Mouse (Mus musculus) myocyte (in vitro differentiated cells): ENCODE results near the gene Igsf23. TPM values are rescaled to one million over a fixed set of nuclear protein-coding genes. Genes with fewer than 3 reads are reported as not detected.

ENCODE experiments used
- H3K27me3 ChIP-seq: one replicate; pipeline ENCODE4 v1.6.1; 2011; ENCODE audit not compliant: control insufficient read depth, insufficient read depth, insufficient read length
- H3K36me3 ChIP-seq: one replicate; pipeline ENCODE4 v1.6.1; 2011; ENCODE audit not compliant: control insufficient read depth, insufficient read depth
- H3K4me2 ChIP-seq: one replicate; pipeline ENCODE4 v1.6.1; 2011; ENCODE audit warnings: low read depth, control low read depth
- H3K4me3 ChIP-seq: one replicate; pipeline ENCODE4 v1.5.1; 2011; ENCODE audit warnings: mild to moderate bottlenecking, control low read depth, moderate library complexity
- H3K79me2 ChIP-seq: one replicate; pipeline ENCODE4 v1.6.1; 2011; ENCODE audit not compliant: control insufficient read depth, insufficient read depth
- H3ac ChIP-seq: one replicate; pipeline ENCODE4 v1.6.1; 2011; ENCODE audit not compliant: control insufficient read depth, insufficient read length
- CEBPB ChIP-seq: IDR thresholded peaks from 2 replicates; pipeline ENCODE4 v1.6.1; 2011; ENCODE audit warnings: mild to moderate bottlenecking, moderate library complexity; ENCODE audit not compliant: poor library complexity, insufficient read depth, severe bottlenecking
- E2F4 ChIP-seq: IDR thresholded peaks from one replicate; pipeline ENCODE4 v1.6.1; 2011; ENCODE audit warnings: mild to moderate bottlenecking, control low read depth, moderate library complexity; ENCODE audit not compliant: insufficient read depth
- MAX ChIP-seq: IDR thresholded peaks from one replicate; pipeline ENCODE4 v1.6.1; 2011; ENCODE audit warnings: low read depth, mild to moderate bottlenecking, control low read depth
- MYOD1 ChIP-seq, 3 experiments: IDR thresholded peaks; one replicate each; pipeline ENCODE4 v1.6.1; 2011; ENCODE audit warnings: control low read depth in 2 of 3, low read depth in 2 of 3, mild to moderate bottlenecking in 2 of 3, moderate library complexity in 1 of 3; ENCODE audit not compliant: insufficient read length in 2 of 3, control insufficient read depth in 1 of 3
- MYOG ChIP-seq, 3 experiments: IDR thresholded peaks; one replicate each; pipeline ENCODE4 v1.6.1; 2011; ENCODE audit warnings: control low read depth in 2 of 3, low read depth in 2 of 3, mild to moderate bottlenecking in 2 of 3; ENCODE audit not compliant: insufficient read length in 2 of 3, control insufficient read depth in 1 of 3, insufficient read depth in 1 of 3
- POLR2A ChIP-seq: IDR thresholded peaks from one replicate; pipeline ENCODE4 v1.6.1; 2011; ENCODE audit warnings: low read depth, mild to moderate bottlenecking, control low read depth, moderate library complexity; ENCODE audit not compliant: insufficient read length
- POLR2AphosphoS2 ChIP-seq: IDR thresholded peaks from one replicate; pipeline ENCODE4 v1.6.1; 2011; ENCODE audit warnings: low read depth, control low read depth; ENCODE audit not compliant: insufficient read length
- REST ChIP-seq: IDR thresholded peaks from one replicate; pipeline ENCODE4 v1.6.1; 2011; ENCODE audit warnings: mild to moderate bottlenecking, control low read depth, moderate library complexity; ENCODE audit not compliant: insufficient read depth, insufficient read length
- SRF ChIP-seq: IDR thresholded peaks from one replicate; pipeline ENCODE4 v1.6.1; 2011; ENCODE audit warnings: low read depth; ENCODE audit not compliant: control insufficient read depth, insufficient read length
- TCF12 ChIP-seq: IDR thresholded peaks from one replicate; pipeline ENCODE4 v1.6.1; 2011; ENCODE audit warnings: mild to moderate bottlenecking, control low read depth; ENCODE audit not compliant: poor library complexity, insufficient read depth, severe bottlenecking
- TCF3 ChIP-seq: IDR thresholded peaks from one replicate; pipeline ENCODE4 v1.6.1; 2011; ENCODE audit warnings: low read depth, control low read depth; ENCODE audit not compliant: insufficient read length
- USF1 ChIP-seq: IDR thresholded peaks from one replicate; pipeline ENCODE4 v1.6.1; 2011; ENCODE audit warnings: low read depth, mild to moderate bottlenecking, control low read depth, moderate library complexity
- polyA plus RNA-seq: library from polyadenylated mRNA; unstranded; fragments of >200 nt; fragmentation: generic; extraction: Trizol; gene quantifications from one replicate; pipeline ENCODE4 v1.2.1, GENCODE M21; 2012; ENCODE audit warnings: missing spikeins

Igsf23 gene
- polyA plus RNA-seq, 1 experiment = 0.11 TPM

DNA sequence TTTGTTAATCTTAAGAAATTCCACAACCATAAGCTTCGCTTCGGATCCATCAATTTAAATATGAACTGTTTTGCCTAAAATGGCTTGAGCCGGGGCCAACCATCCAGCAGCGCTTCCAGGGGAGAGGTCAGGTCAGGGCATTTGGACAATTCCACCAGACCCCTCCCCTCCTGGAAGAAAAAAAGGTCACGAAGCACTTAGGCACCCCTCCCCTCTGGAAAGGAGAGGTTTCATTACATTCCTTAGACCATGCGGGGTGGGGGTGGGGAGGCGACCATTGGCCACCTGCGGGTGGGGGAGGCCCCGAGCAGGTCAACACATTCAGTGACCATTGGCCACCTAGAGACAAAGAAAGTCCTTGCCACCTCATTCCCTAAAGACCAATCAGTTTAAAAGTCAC is 2.5 kb upstream of the Igsf23 start:
- Histone ChIP-seq H3K27me3 (no peaks in the 10 kb centered on the region), H3K79me2 (no peaks in the 10 kb centered on the region), H3K4me3 (no peak overlapping the region), H3ac (no peak overlapping the region), H3K36me3 (no peaks in the 10 kb centered on the region), H3K4me2 (peak overlapping the region; percentile 25)
- TF ChIP-seq REST (no peak), MYOD1 (IDR thresholded peaks at IDR 0.05; ENCODE audit: control insufficient read depth in 1 of 3, insufficient read length in 2 of 3, low read depth in 2 of 3) (no peak), SRF (no peak), POLR2AphosphoS2 (no peak), TCF12 (no peak), MAX (no peak), MYOG (IDR thresholded peaks at IDR 0.05; ENCODE audit: control insufficient read depth in 1 of 3, insufficient read depth in 1 of 3, insufficient read length in 2 of 3, low read depth in 2 of 3) (no peak), POLR2A (no peak), USF1 (no peak), CEBPB (no peak), E2F4 (no peak), TCF3 (no peak)

DNA sequence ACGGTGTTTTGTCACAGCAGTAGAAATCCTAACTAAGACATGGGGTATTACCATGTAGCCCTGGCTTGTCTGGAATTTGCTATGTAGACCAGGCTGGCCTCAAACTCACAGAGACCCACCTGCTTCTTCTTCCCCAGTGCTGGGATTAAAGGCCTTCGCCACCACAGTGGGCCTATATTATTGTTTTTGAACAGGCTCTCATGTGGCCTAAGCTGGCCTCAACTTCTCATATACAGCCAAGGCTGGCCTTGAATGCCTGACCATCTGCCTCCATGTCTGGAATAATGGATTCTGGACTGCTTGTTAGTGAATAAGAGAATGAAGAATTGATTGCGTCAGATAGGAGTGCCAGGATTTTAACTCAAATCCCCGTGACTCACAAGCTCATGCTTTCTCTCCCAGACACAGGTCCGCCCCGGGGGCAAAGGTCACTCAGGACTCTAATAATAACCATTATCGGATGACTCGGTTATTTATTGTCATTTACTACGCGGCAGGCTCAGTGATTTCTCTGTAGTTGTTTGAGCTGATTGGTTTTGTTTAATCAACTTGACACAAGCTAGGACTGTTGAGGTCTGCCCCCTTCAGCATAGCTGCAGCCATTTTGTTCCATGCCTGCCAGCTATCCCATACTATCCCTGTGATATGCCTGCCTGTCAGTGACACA is 1.9 kb upstream of the Igsf23 start:
- no peaks in the 10 kb centered on the region for H3K27me3 ChIP-seq
- TF ChIP-seq CEBPB = peak; percentile 74
- no peak for TF ChIP-seq SRF

GRCm38 (mm10) chr7:19949996-19950395 is 560 bp downstream of the Igsf23 start:
- Histone ChIP-seq H3K36me3 (no peaks in the 10 kb centered on the region), H3ac (no peak overlapping the region), H3K4me3 (no peak overlapping the region), H3K4me2 (no peak overlapping the region), H3K79me2 (no peaks in the 10 kb centered on the region), H3K27me3 (no peaks in the 10 kb centered on the region)
- TF ChIP-seq CEBPB (no peak), TCF12 (no peak), E2F4 (no peak), MAX (no peak), POLR2A (no peak), MYOG (IDR thresholded peaks at IDR 0.05; ENCODE audit: control insufficient read depth in 1 of 3, insufficient read depth in 1 of 3, insufficient read length in 2 of 3, low read depth in 2 of 3) (no peak), TCF3 (no peak), USF1 (no peak), POLR2AphosphoS2 (no peak), MYOD1 (IDR thresholded peaks at IDR 0.05; ENCODE audit: control insufficient read depth in 1 of 3, insufficient read length in 2 of 3, low read depth in 2 of 3) (no peak)

More for the DNA sequence above, 1.9 kb upstream of the Igsf23 start:
- Histone ChIP-seq H3K4me2 (peak overlapping the region; percentile 25), H3ac (no peak overlapping the region), H3K79me2 (no peaks in the 10 kb centered on the region), H3K36me3 (no peaks in the 10 kb centered on the region), H3K4me3 (no peak overlapping the region)

- no peaks in the 10 kb centered on the region for H3K79me2 ChIP-seq
- H3K4me3 ChIP-seq = no peak overlapping the region
- H3K27me3 ChIP-seq = no peaks in the 10 kb centered on the region
- H3K36me3 ChIP-seq = no peaks in the 10 kb centered on the region
- no peak overlapping the region for H3K4me2 ChIP-seq
- TF ChIP-seq MAX (no peak), MYOD1 (IDR thresholded peaks at IDR 0.05; ENCODE audit: control insufficient read depth in 1 of 3, insufficient read length in 2 of 3, low read depth in 2 of 3) (no peak), POLR2AphosphoS2 (no peak), CEBPB (no peak), REST (no peak), MYOG (IDR thresholded peaks at IDR 0.05; ENCODE audit: control insufficient read depth in 1 of 3, insufficient read depth in 1 of 3, insufficient read length in 2 of 3, low read depth in 2 of 3) (no peak), POLR2A (no peak), TCF3 (no peak), E2F4 (no peak), USF1 (no peak), TCF12 (no peak)
- no peak overlapping the region for H3ac ChIP-seq
Observed at GRCm38 (mm10) chr7:19948956-19949355, 1.6 kb downstream of the Igsf23 start.

GRCm38 (mm10) chr7:19945821-19946515 is 4.6 kb downstream of the Igsf23 start:
- H3K4me2 ChIP-seq = no peak overlapping the region
- H3ac ChIP-seq = no peak overlapping the region
- TF ChIP-seq POLR2AphosphoS2 (no peak), MAX (no peak), CEBPB (no peak), SRF (no peak), USF1 (no peak), TCF12 (no peak), MYOD1 (IDR thresholded peaks at IDR 0.05; ENCODE audit: control insufficient read depth in 1 of 3, insufficient read length in 2 of 3, low read depth in 2 of 3) (no peak), POLR2A (no peak), E2F4 (no peak), TCF3 (no peak), MYOG (IDR thresholded peaks at IDR 0.05; ENCODE audit: control insufficient read depth in 1 of 3, insufficient read depth in 1 of 3, insufficient read length in 2 of 3, low read depth in 2 of 3) (no peak), REST (no peak)
- no peaks in the 10 kb centered on the region for H3K79me2 ChIP-seq
- H3K4me3 ChIP-seq = no peak overlapping the region
- H3K36me3 ChIP-seq = no peaks in the 10 kb centered on the region
- H3K27me3 ChIP-seq = no peaks in the 10 kb centered on the region
